Mouse (Mus musculus) small intestine, adult 2 months (tissue): Measurements from ENCODE around the gene Hdac9. TPM values are rescaled to one million over a fixed set of nuclear protein-coding genes. Genes with fewer than 3 reads are reported as not detected.

ENCODE experiments used
- H3K27ac ChIP-seq: fragments of 200-500 bp; 2 replicates; pipeline ENCODE4 v1.5.1; 2012; ENCODE audit warnings: low read depth, low read length, control low read depth, inconsistent platforms; ENCODE audit not compliant: insufficient read depth
- H3K27me3 ChIP-seq: fragments of 200-500 bp; 2 replicates; pipeline ENCODE4 v1.6.1; 2012; ENCODE audit warnings: mild to moderate bottlenecking, moderate library complexity, low read length, inconsistent platforms; ENCODE audit not compliant: control insufficient read depth, insufficient read depth
- H3K36me3 ChIP-seq: fragments of 200-500 bp; 2 replicates; pipeline ENCODE4 v1.6.1; 2012; ENCODE audit warnings: mild to moderate bottlenecking, low read length, control low read depth, inconsistent platforms; ENCODE audit not compliant: control insufficient read depth, insufficient read depth
- H3K4me1 ChIP-seq: fragments of 200-500 bp; 2 replicates; pipeline ENCODE4 v1.6.1; 2012; ENCODE audit warnings: low read length, inconsistent platforms, mixed read lengths; ENCODE audit not compliant: control insufficient read depth, insufficient read depth, insufficient read length
- H3K4me3 ChIP-seq: fragments of 200-500 bp; 2 replicates; pipeline ENCODE4 v1.5.1; 2012; ENCODE audit warnings: low read depth, mild to moderate bottlenecking, control low read depth, inconsistent platforms, low read length, moderate library complexity
- CTCF ChIP-seq: fragments of 200-500 bp; IDR thresholded peaks from 2 replicates; pipeline ENCODE4 v1.5.1; 2012; ENCODE audit warnings: low read depth, mild to moderate bottlenecking, control low read depth, inconsistent platforms, low read length, moderate library complexity, mixed read lengths; ENCODE audit not compliant: insufficient replicate concordance, insufficient read length; ENCODE audit errors: extremely low read depth
- POLR2A ChIP-seq: fragments of 200-500 bp; IDR thresholded peaks from 2 replicates; pipeline ENCODE4 v1.6.1; 2012; ENCODE audit warnings: low read depth, mild to moderate bottlenecking, control low read depth, inconsistent platforms, low read length, moderate library complexity
- WGBS: fragments of 180-500 bp; shearing (Covaris S2); methylation state at CpG from one replicate; pipeline ENCODE4 v1.1.7; 2018; 5-methylcytosine and 5-hydroxymethylcytosine counted together
- polyA plus RNA-seq: library from polyadenylated mRNA; depleted of rRNA; stranded (reverse); fragments of >200 nt; gene quantifications from 2 replicates; pipeline ENCODE4 v1.2.3, GENCODE M21; 2012

Gene Hdac9
- polyA plus RNA-seq, 1 experiment, result 0.84 TPM

DNA sequence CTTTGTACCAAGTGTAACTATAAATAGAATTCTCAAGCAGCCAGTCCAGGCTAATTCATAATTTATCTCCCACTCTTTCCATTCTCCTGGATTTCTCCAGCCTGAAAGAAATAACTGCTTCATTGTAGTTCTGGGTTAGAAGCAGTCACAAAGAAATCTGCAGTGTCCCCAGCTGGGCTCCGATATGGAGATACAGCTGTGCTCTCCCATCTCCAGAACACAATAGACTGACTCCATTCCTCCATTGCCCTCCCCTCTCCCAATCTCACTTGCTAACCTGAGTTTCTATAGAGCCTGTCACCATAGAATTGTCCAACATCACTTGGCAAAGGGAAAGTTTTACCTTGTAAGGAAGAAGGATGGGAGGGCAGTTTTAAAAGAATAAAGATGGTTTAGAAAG lies 218.9 kb downstream of the Hdac9 start:
- 60% methylated on average over 1 of the region's 1 CpGs for WGBS
- Histone ChIP-seq H3K27me3 (no peaks in the 10 kb centered on the region), H3K4me1 (no peaks in the 10 kb centered on the region), H3K4me3 (no peak overlapping the region), H3K27ac (no peak overlapping the region), H3K36me3 (no peaks in the 10 kb centered on the region)
- TF ChIP-seq POLR2A, result no peak
- TF ChIP-seq CTCF, result no peak

DNA sequence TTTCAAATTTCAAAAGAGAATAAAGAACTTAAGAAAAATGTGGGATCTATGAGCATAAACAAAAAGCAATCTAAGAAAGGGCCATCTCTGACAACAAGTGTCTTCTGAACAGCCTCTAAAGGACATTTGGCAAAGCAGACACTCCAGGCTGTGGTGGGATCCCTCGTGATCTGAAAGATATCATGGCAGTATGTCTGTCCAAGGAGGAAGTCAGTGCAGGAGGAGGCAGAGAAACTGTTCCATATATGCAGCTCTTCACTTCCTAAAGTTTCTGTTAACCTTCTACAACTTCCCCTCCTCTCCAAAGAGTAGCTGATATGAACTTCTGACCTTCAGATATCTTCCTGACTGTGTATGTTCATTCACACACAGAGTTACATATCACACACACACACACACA lies 220.2 kb downstream of the Hdac9 start:
- Histone ChIP-seq H3K27ac (no peak overlapping the region), H3K36me3 (no peaks in the 10 kb centered on the region), H3K27me3 (no peaks in the 10 kb centered on the region), H3K4me3 (no peak overlapping the region), H3K4me1 (no peaks in the 10 kb centered on the region)
- WGBS, result 55% methylated on average over 1 of the region's 1 CpGs
- TF ChIP-seq CTCF, result no peak

DNA sequence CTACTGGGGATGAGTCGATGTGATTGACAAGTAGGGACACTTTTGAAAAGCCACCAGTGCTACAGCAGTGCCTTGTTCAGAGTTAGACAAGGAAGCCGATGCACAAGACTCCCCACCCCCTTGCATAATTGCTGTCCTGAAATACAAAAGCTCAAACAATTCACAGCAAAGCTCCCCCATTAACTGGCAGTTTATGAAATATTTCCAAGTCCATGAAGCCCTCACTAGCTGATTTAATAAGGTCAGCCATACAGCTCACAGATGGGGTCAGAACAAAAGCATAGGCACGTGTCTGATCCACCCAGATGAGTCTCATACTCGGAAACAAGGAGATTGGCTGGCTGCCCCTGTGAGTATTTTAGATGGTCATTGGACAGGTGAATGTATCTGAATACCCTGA lies 228.0 kb downstream of the Hdac9 start:
- no peak overlapping the region for H3K4me3 ChIP-seq
- 40% methylated on average over 4 of the region's 4 CpGs for WGBS
- TF ChIP-seq POLR2A, result no peak
- TF ChIP-seq CTCF, result no peak
- no peaks in the 10 kb centered on the region for H3K4me1 ChIP-seq
- H3K36me3 ChIP-seq, result no peaks in the 10 kb centered on the region
- H3K27me3 ChIP-seq, result no peaks in the 10 kb centered on the region
- H3K27ac ChIP-seq, result no peak overlapping the region

DNA sequence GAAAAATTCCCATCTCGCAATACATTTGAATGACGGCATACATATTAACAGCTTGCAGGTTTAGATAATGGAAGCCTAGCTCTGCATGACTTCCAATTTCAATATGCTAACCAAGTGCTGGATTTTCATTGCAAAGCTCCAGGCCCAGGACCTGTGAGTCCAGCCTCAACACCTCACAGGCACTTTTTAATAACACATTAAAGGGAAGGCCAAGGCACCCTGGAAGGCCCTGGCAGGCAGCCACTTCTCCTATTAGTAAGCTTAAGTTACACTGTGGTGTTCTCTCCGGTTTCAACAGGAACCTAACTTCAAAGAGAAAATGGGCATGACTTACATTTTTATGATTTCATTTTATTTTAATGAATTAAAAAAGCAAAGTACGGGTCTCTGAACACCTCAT lies 233.5 kb downstream of the Hdac9 start:
- TF ChIP-seq CTCF (no peak), POLR2A (no peak)
- H3K4me3 ChIP-seq, result no peak overlapping the region
- H3K36me3 ChIP-seq, result no peaks in the 10 kb centered on the region
- 73% methylated on average over 4 of the region's 4 CpGs for WGBS
- no peak overlapping the region for H3K27ac ChIP-seq
- no peaks in the 10 kb centered on the region for H3K4me1 ChIP-seq
- no peaks in the 10 kb centered on the region; the same call in 1 of the 2 replicates for H3K27me3 ChIP-seq

DNA sequence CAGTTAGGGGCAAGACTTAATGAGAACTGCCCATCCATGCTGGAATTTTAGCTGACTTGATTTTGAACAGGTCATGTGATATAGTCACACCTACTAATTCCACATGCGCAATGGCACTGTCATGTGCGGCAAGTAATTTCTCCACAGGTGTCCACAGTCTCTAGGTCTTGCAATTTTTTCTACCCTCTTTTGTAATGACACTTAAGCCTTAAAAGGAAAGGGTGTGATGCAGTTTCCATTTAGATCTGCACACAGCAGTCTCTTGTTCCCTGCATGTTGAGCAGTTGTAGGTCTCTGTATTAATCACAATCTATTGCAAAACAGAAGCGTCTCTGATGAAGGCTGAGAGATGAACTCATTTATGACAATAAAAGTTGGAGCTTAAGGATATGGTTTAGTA lies 234.2 kb downstream of the Hdac9 start:
- Histone ChIP-seq H3K36me3 (no peaks in the 10 kb centered on the region), H3K4me3 (no peak overlapping the region), H3K27ac (no peak overlapping the region), H3K4me1 (no peaks in the 10 kb centered on the region), H3K27me3 (no peaks in the 10 kb centered on the region; the same call in 1 of the 2 replicates)
- no peak for TF ChIP-seq CTCF
- TF ChIP-seq POLR2A, result no peak
- 93% methylated on average over 3 of the region's 3 CpGs for WGBS

DNA sequence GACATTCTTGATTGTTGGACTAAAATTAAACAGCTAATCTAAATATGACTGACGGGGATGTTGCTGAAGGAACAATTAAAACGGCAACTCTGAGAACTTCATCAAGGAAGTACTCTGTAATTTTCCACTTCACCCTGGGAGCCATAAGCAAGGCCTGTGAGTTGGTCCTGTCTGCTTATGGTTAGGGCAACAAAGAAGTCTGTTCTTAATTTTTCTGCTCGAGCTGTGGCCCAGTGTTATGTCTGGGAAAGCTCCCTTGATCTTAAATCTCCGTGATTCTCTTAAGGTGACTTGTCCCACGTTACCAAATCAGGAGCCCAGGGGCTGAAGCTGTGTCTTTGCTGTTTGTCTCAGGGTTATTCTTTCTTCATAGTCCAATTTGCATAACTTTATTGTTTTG lies 236.3 kb downstream of the Hdac9 start:
- no peak overlapping the region for H3K27ac ChIP-seq
- H3K4me1 ChIP-seq, result no peaks in the 10 kb centered on the region
- H3K27me3 ChIP-seq, result no peaks in the 10 kb centered on the region; the same call in 1 of the 2 replicates
- TF ChIP-seq CTCF (no peak), POLR2A (no peak)
- no peak overlapping the region for H3K4me3 ChIP-seq
- 55% methylated on average over 5 of the region's 5 CpGs for WGBS
- no peaks in the 10 kb centered on the region for H3K36me3 ChIP-seq

DNA sequence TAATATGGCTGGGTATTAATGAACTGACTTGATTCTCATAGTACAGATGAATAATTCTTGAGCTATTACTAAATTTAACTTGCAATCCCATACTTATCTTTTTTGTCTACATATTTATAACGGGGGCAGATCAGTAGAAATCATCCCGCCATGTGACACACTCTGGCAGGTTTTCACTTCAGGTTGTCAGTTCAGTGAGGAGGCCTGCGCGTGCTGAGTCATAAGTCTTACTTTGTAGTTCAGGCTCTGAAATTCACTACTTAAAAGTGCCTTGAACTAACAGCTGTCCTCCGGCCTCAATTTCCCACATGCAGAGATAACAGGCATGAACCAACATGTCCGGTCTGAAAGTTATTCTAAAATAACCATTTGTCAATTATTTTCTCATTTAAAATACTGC lies 239.8 kb downstream of the Hdac9 start:
- H3K4me3 ChIP-seq, result no peak overlapping the region
- no peaks in the 10 kb centered on the region for H3K27me3 ChIP-seq
- no peak overlapping the region for H3K27ac ChIP-seq
- H3K4me1 ChIP-seq, result no peaks in the 10 kb centered on the region
- WGBS, result 77% methylated on average over 6 of the region's 6 CpGs
- H3K36me3 ChIP-seq, result no peaks in the 10 kb centered on the region
- TF ChIP-seq POLR2A, result no peak
- no peak for TF ChIP-seq CTCF

DNA sequence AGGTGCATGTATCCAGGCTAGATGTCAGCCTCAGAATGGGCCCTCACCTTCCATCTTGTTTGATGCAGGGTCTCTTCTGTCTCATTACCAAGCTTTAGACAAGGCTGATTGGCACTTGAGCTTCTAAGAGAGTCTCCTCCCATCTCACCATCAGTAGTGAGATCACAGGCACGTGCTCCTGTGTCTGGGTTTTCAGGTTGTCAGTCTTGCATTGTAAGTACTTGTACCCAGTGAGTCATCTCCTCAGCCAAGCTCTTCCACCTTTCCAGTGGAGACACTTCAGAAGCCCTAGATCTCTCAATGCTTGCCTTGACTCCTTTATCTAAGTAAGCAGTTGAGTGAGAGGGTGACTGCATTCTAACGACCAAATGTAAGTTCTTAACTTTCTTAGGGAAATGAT lies 242.7 kb downstream of the Hdac9 start:
- H3K27me3 ChIP-seq, result no peaks in the 10 kb centered on the region
- H3K36me3 ChIP-seq, result no peaks in the 10 kb centered on the region
- H3K4me1 ChIP-seq, result no peaks in the 10 kb centered on the region
- TF ChIP-seq CTCF, result no peak
- TF ChIP-seq POLR2A, result no peak
- H3K4me3 ChIP-seq, result no peak overlapping the region
- WGBS, result 59% methylated on average over 2 of the region's 2 CpGs
- no peak overlapping the region for H3K27ac ChIP-seq
